Mouse (Mus musculus): ENCODE data around the gene Bloc1s3.

The Bloc1s3 gene

DNA sequence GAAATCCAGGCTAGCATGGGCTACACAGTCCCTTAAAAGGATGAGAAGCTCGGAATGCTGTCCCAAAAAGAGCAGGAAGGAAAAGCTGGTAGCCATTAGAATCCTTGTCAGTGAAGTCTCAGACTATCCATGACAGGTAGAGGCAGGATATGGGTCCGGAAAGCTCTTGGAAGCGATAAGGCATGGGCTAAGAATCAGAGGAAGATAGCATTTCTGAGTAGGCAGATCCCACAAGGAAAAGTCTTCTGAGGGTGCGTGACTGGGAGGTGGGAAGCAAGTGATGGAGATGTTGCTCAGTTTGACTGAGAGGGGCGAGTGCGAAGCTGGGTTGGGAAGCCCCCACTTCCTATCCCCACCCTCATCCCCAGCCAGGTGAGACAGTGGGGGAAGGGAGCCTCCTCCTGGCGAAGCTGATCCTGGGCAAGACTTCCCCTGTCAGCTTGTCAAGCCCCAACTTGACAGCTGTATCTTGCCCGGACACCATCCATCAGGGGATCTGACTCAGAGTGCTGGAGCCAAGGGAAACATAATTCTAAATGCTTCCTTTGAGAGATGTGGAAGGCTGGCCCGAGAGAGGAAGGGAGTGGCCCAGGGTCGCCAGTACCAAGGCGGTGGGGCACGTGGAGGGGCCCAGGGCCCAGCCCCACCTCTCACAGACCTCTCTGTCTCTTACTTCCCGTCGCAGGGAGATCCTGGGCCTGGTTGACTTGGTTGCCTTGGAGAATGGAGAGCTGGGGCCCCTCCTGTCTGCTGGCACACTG is 30.4 kb downstream of the Bloc1s3 start:
- DNase-seq (ENCODE audit: low read depth, low spot score) = no peak

DNA sequence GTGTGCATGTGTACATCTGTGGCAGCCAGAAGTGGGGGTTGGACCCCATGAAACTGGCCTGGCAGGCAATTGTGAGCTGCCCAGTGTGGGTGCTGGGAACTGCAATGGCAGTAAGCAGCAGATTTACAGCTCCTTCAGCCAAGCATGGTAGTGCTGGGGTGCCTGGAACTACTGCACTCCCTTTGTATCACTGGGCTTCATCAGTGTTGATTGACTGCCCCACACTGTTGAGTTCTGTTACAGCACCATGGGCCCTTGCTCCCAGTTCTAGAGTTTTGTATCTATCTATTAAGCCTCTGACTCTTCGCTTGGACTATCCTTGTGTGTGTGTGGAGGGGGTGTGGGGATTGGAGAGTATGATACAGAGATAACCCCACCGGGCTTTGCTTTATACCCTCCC is 31.1 kb downstream of the Bloc1s3 start:
- DNase-seq (ENCODE audit: low read depth, low spot score) = no peak

GRCm38 (mm10) chr7:19473875-19474443 is 34.2 kb downstream of the Bloc1s3 start:
- peak; percentile 67 for DNase-seq (ENCODE audit: low read depth, low spot score)

- DNase-seq (ENCODE audit: low read depth, low spot score) = no peak
Measured at GRCm38 (mm10) chr7:19472403-19472802, 35.8 kb downstream of the Bloc1s3 start.

DNA sequence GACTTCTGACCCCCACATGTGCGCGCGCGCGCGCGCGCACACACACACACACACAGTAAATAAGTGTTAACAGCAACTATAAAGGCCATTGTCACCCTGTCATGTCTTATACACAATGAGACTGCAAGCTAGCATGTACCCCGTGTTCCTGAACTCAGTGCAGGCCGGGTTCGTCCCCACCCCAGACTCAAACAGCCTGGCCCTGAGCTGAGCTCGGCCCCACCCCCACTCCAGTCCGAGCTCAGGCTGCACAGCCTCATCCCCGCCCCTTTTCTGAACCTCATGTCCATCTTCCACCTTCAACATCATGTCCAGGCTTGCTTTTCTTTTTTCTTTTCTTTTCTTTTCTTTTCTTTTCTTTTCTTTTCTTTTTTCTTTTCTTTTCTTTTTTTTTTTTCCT is 37.9 kb downstream of the Bloc1s3 start:
- no peak for DNase-seq (ENCODE audit: low read depth, low spot score)

GRCm38 (mm10) chr7:19469404-19469803 is 38.8 kb downstream of the Bloc1s3 start:
- no peak for DNase-seq (ENCODE audit: low read depth, low spot score)

DNA sequence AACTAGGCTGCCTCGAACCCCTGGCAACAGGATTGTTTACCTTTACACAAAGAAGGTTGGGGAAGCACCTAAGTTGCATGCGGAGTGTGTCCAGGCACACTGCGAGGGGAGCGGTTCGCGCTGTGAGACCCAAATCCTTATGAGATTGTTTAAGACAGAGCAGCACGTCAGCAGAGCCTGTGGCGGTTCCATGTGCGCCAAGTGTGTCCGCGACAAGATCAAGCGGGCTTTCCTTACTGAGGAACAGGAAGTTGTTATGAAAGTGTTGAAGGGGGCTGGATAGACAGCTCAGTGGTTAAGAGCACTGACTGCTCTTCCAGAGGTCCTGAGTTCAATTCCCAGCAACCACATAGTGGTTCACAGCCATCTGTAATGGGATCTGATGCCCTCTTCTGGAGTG is 39.9 kb downstream of the Bloc1s3 start:
- no peak for DNase-seq (ENCODE audit: low read depth, low spot score)

GRCm38 (mm10) chr7:19467638-19468037 is 40.5 kb downstream of the Bloc1s3 start:
- DNase-seq (ENCODE audit: low read depth, low spot score) = no peak

DNA sequence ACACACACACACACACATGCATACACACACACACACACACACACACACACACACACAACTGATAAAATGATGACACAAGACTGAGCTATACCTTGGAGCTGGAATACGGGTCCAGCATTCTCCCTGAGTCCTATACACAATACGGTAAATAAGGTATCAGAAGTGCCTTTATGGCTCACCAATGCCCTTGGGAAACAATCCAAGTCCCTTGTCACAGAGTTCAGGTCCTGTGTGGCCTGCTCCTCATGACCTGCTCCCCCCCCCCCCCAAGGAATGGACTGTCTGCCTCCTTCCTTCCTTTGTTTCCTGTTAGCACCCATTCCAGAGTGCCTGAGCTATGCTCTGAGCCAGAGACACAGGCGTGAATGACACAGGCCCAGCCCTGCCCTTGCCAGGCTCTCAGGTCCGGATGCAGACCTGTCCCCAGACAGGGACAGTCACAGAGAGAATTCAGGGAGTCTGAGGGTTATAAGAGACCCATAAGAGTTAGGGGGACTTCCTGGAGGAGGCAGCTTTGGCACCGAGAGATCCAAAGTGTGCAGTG is 41.5 kb downstream of the Bloc1s3 start:
- DNase-seq (ENCODE audit: low read depth, low spot score) = no peak

DNA sequence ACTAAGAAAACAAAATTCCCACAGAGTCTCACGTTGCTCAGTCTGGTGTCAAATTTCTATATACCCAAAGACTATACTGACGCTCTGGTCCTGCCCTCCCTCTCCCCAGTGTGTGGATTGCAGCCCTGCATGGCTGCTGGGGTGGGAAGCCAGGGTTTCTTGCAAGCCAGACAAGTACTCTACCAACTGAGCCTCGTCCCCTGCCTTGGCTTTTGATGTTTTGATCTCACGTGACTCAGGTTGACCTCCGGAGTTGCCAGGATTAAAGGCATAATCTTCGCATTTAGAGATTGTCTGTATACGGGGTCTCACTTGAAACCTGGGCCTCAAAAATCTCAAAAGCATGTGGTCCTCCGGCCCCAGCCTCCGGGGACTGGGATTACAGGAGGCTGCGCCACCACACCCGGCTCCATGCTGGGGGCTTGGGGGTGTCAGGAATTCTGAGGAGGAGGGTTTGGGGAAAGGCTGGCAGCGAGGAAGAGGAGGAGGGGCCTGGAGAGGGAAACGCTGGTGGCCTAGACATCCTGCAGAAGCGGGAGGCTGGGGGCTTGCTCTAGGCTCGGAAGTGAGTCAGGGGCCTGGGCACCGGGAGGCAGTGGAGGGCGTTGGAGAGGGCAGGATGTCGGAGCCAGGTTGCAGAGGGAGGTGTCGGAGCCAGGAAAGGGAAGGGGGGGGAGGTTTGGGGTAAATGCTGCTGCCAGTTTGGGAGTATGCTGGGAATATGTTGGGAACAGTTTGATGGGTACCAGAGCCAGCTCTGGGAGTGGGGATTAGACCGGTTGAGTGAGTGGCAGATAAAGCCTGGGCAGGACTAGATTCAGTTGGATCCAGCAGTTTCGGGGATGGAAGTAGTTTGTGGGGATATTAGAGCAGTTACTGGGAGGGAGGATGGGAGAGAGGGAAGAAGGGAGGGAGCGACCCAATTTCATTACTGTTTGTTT is 43.5 kb downstream of the Bloc1s3 start:
- DNase-seq (ENCODE audit: low read depth, low spot score) = no peak

GRCm38 (mm10) chr7:19462884-19463381 is 45.2 kb downstream of the Bloc1s3 start, which contains the start of gene Exoc3l2:
TSS of gene Exoc3l2 (plus strand) at chr7:19463331.
- no peak for DNase-seq (ENCODE audit: low read depth, low spot score)

DNA sequence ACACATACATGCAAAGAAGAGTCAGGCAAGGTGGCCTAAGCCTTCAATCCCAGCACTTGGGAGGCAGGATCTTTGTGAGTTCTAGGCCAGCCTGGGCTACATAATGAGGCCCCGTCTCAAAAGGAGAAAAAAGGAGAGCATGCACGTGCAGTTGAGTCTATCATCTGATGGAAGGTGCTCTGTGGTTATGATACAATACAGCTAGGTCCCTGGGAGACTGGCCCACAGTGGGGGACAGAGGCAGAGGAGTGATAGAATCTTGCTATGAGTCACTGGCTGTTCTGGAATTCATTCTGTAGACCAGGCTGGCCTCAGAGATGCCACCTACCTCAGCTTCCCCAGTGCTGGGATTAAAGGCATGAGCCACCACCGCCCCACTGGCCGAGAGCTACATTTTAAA is 45.7 kb downstream of the Bloc1s3 start:
- DNase-seq (ENCODE audit: low read depth, low spot score) = no peak

GRCm38 (mm10) chr7:19461488-19461887 is 46.7 kb downstream of the Bloc1s3 start:
- no peak for DNase-seq (ENCODE audit: low read depth, low spot score)

- no peak for DNase-seq (ENCODE audit: low read depth, low spot score)
Measured at GRCm38 (mm10) chr7:19460500-19460899, 47.7 kb downstream of the Bloc1s3 start.

DNA sequence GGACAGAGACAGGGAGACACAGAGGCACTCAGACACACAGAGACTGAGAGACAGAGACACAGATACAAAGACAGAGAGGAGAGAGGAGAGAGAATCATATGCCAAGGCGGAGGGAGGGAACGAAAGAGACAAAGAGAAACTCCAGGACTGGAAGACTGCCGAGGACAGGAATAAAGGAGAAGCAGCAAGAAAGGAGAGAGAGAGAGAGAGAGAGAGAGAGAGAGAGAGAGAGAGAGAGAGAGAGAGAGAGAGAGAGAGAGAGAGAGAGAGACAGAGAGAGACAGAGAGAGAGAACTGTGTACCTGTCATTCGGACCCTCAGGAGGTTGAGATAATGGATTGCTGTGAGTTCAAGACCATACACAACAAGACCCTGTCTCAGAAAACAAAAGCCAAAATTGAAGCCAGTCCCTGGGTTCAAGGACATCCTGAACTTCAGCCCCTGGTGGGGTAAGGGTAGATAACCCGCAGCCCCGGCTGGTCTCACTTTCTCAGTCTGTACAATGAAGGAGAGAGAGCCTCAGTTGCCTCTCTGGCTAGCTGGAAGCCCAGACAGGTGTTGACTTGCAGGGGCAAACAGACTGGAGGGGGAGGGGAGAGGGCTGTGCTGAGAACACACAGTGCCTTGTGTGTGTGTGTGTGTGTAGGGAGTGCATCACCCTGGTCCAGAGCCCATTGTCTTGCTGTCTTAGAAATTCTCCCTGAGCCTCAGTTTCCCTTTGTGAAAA is 48.9 kb downstream of the Bloc1s3 start:
- no peak for DNase-seq (ENCODE audit: low read depth, low spot score)

DNA sequence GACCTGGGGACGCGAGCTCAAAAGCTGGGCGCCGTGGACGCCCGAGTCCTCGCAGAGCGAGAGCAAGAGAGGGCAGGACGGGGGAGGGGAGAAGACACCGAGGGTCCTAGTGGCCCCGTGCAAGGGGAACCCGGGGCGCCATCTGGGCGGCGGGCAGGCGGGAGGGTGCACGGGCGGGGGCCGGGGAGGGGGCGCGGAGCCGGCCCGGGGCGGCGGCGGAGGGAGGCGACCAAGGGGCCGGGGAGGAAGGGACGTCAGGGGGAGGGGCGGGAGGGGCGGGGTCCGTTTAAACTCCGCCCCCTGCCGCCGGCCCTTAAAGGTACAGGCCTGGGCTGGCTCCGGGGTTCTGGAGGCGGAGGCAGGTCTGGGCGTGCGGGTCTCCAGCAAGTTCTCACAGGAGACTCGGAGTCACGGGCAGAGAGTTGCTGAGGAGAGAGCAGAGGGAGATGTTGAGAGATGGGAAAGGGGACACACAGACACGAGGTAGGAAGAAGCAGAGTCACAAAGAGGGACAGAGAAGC is 49.5 kb downstream of the Bloc1s3 start, which contains the start of gene Mark4:
Gene Mark4 (minus strand): TSS at position 231 of the 521 bp plus-strand sequence.
- DNase-seq (ENCODE audit: low read depth, low spot score) = peak; percentile 70

DNA sequence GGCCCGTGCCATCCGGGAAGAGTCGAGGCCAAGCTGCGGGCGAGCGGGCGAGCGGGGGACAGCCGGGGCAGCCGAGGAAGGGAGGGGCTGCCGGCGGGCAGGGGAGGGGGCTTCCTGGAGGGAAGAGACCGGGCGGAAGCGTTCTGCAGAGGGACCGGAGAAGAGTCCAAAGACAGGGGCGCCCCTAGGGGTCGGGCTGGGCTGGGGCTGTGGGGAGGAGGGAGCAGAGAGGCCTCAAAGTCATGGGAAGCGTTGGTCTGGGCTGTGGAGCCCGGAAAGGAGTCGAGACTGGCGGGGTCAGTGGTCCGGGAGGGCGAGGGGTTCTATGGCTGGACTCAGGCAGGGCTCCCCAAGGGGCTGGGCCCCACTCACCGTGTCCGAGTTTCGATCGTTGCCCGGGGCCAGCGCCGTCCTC is 50.1 kb downstream of the Bloc1s3 start:
- no peak for DNase-seq (ENCODE audit: low read depth, low spot score)

DNA sequence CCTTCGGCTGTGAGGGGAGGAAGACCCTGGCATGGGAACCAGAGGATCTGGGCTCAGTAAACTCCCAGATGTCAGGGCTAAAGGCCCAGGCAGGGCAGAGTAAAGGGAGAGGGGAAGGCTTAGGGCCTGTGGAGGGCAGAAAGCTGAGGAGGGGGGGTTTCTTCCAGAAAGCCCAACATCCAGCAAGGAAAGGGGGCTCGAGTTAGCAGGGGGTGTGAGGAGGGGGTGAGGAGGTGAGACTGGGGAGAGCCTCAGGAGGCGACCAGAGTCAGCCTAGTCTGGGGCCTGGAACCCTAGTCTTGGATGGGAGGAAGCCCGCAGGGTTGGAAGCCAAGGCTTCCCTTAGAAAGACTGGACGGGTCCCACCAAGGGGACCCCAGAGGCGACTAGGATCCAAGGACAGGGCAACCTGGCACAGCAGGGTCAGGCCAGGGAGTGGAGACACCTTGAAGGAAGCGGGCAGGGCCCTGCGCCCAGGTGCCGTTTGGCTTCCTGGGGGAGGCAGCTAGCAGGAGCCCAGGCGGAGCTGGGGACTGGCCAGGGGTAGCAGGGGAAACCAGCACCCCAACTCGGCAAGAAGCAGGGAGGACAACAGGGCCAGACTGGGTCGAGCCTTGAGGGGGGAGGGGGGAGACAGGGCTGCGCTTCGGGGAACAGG is 50.6 kb downstream of the Bloc1s3 start:
- no peak for DNase-seq (ENCODE audit: low read depth, low spot score)

DNA sequence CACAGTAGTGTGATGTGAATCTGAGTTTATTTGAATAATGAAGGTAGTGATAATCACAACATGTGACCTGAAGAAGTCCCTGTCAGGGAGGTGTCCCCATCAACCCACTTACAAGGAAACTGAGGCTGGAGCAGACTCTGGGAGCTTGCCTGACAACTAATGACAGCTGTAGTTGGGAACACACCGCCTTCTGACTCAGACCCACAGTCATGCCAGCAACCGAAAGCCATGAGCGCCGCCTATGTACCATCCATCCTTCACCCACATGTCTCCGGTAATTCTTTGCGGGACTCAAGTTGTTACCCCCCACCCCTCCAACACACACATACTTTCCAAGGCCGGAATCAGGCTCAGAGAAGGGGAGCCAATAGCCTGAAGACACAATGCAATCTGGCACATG is 51.5 kb downstream of the Bloc1s3 start:
- no peak for DNase-seq (ENCODE audit: low read depth, low spot score)

GRCm38 (mm10) chr7:19455819-19456495 is 52.2 kb downstream of the Bloc1s3 start:
- no peak for DNase-seq (ENCODE audit: low read depth, low spot score)
